Mouse (Mus musculus): Measurements from ENCODE around the gene Wdfy2.

The Wdfy2 gene

GRCm38 (mm10) chr14:62836926-62837640, 395 bp upstream of the Wdfy2 start:
- Histone ChIP-seq H3K4me1 (replicated peaks; ENCODE audit: low read depth, low read length) (peaks cover 25% of the 10 kb centered on the region), H3K36me3 (ENCODE audit: insufficient read depth, low read length) (no peaks in the 10 kb centered on the region), H3K27me3 (ENCODE audit: insufficient read depth, low read length) (no peaks in the 10 kb centered on the region), H3K4me3 (replicated peaks; ENCODE audit: low read length) (peak overlapping the region; percentile 79), H3K9me3 (ENCODE audit: low read length) (no peaks in the 10 kb centered on the region)
- no peak for TF ChIP-seq NANOG (IDR thresholded peaks at IDR 0.05; ENCODE audit: borderline replicate concordance, low read length)
- TF ChIP-seq CTCF (conservative IDR thresholded peaks at IDR 0.05; ENCODE audit: low read length) = peak; percentile 56
- TF ChIP-seq POU5F1 (IDR thresholded peaks at IDR 0.05; ENCODE audit: borderline replicate concordance, low read length) = no peak

- H3K27me3 ChIP-seq (ENCODE audit: insufficient read depth, low read length) = no peaks in the 10 kb centered on the region
- no peaks in the 10 kb centered on the region for H3K36me3 ChIP-seq (ENCODE audit: insufficient read depth, low read length)
- TF ChIP-seq POU5F1 (IDR thresholded peaks at IDR 0.05; ENCODE audit: borderline replicate concordance, low read length) = no peak
- TF ChIP-seq NANOG (IDR thresholded peaks at IDR 0.05; ENCODE audit: borderline replicate concordance, low read length) = no peak
- TF ChIP-seq CTCF (conservative IDR thresholded peaks at IDR 0.05; ENCODE audit: low read length) = no peak
- peak overlapping the region; percentile 99 for H3K4me3 ChIP-seq (replicated peaks; ENCODE audit: low read length)
- H3K9me3 ChIP-seq (ENCODE audit: low read length) = no peaks in the 10 kb centered on the region
- peaks cover 33% of the 10 kb centered on the region for H3K4me1 ChIP-seq (replicated peaks; ENCODE audit: low read depth, low read length)
Measured at GRCm38 (mm10) chr14:62838336-62838735, 858 bp downstream of the Wdfy2 start.

GRCm38 (mm10) chr14:62841726-62842125, 4.2 kb downstream of the Wdfy2 start:
- TF ChIP-seq POU5F1 (IDR thresholded peaks at IDR 0.05; ENCODE audit: borderline replicate concordance, low read length) (no peak), NANOG (IDR thresholded peaks at IDR 0.05; ENCODE audit: borderline replicate concordance, low read length) (no peak), CTCF (conservative IDR thresholded peaks at IDR 0.05; ENCODE audit: low read length) (no peak)
- Histone ChIP-seq H3K36me3 (ENCODE audit: insufficient read depth, low read length) (no peaks in the 10 kb centered on the region), H3K4me1 (replicated peaks; ENCODE audit: low read depth, low read length) (peaks cover 49% of the 10 kb centered on the region), H3K27me3 (ENCODE audit: insufficient read depth, low read length) (no peaks in the 10 kb centered on the region), H3K9me3 (ENCODE audit: low read length) (no peaks in the 10 kb centered on the region), H3K4me3 (replicated peaks; ENCODE audit: low read length) (no peak overlapping the region)

GRCm38 (mm10) chr14:62842495-62842894, 5.0 kb downstream of the Wdfy2 start:
- TF ChIP-seq POU5F1 (IDR thresholded peaks at IDR 0.05; ENCODE audit: borderline replicate concordance, low read length) = no peak
- TF ChIP-seq CTCF (conservative IDR thresholded peaks at IDR 0.05; ENCODE audit: low read length) = no peak
- TF ChIP-seq NANOG (IDR thresholded peaks at IDR 0.05; ENCODE audit: borderline replicate concordance, low read length) = no peak
- H3K27me3 ChIP-seq (ENCODE audit: insufficient read depth, low read length) = no peaks in the 10 kb centered on the region

DNA sequence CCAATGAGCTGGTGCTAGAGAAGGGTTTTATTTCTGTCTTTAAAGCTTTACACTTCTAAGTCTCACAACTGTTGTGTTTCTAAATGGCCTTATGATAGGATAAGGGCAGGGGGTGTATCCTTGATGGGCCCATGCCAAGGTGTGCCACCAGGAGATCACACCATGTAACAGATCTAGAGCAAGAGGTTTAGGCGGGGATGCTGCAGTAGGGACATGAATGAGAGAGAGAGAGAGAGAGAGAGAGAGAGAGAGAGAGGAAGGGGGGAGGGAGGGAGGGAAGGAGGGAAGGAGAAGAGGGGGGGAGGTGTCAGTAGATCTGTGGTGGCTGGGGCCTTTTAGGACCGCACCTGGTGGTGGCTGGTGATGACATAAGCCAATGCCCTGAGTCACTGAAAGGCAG, 5.5 kb downstream of the Wdfy2 start:
- H3K27me3 ChIP-seq (ENCODE audit: insufficient read depth, low read length) = no peaks in the 10 kb centered on the region
- H3K4me3 ChIP-seq (replicated peaks; ENCODE audit: low read length) = no peak overlapping the region
- TF ChIP-seq CTCF (conservative IDR thresholded peaks at IDR 0.05; ENCODE audit: low read length) (no peak), POU5F1 (IDR thresholded peaks at IDR 0.05; ENCODE audit: borderline replicate concordance, low read length) (no peak)
- H3K4me1 ChIP-seq (replicated peaks; ENCODE audit: low read depth, low read length) = peaks cover 46% of the 10 kb centered on the region
- no peaks in the 10 kb centered on the region for H3K36me3 ChIP-seq (ENCODE audit: insufficient read depth, low read length)
- no peaks in the 10 kb centered on the region for H3K9me3 ChIP-seq (ENCODE audit: low read length)

More at GRCm38 (mm10) chr14:62842495-62842894, 5.0 kb downstream of the Wdfy2 start:
- Histone ChIP-seq H3K9me3 (ENCODE audit: low read length) (no peaks in the 10 kb centered on the region), H3K36me3 (ENCODE audit: insufficient read depth, low read length) (no peaks in the 10 kb centered on the region), H3K4me1 (replicated peaks; ENCODE audit: low read depth, low read length) (peaks cover 46% of the 10 kb centered on the region), H3K4me3 (replicated peaks; ENCODE audit: low read length) (no peak overlapping the region)

DNA sequence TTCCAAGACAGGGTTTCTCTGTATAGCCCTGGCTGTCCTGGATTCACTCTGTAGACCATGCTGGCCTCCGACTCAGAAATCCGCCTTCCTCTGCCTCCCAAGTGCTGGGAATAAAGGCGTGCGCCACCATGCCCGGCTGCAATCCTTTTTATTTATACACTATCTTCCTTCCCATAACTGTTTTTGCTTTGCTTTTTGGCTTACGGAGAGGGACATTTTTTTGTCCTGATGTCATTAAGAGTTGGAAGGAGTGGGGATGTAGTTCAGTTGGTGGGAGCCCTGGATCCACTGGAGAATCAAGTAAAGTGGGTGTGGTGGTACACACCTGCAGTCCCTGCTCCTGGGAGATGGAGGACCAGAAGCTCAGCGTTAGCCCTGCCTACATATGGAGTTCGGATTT, 6.7 kb downstream of the Wdfy2 start:
- Histone ChIP-seq H3K9me3 (ENCODE audit: low read length) (no peaks in the 10 kb centered on the region), H3K4me3 (replicated peaks; ENCODE audit: low read length) (no peak overlapping the region), H3K4me1 (replicated peaks; ENCODE audit: low read depth, low read length) (peaks cover 36% of the 10 kb centered on the region), H3K27me3 (ENCODE audit: insufficient read depth, low read length) (no peaks in the 10 kb centered on the region), H3K36me3 (ENCODE audit: insufficient read depth, low read length) (no peaks in the 10 kb centered on the region)
- TF ChIP-seq NANOG (IDR thresholded peaks at IDR 0.05; ENCODE audit: borderline replicate concordance, low read length) (no peak), POU5F1 (IDR thresholded peaks at IDR 0.05; ENCODE audit: borderline replicate concordance, low read length) (no peak), CTCF (conservative IDR thresholded peaks at IDR 0.05; ENCODE audit: low read length) (no peak)

DNA sequence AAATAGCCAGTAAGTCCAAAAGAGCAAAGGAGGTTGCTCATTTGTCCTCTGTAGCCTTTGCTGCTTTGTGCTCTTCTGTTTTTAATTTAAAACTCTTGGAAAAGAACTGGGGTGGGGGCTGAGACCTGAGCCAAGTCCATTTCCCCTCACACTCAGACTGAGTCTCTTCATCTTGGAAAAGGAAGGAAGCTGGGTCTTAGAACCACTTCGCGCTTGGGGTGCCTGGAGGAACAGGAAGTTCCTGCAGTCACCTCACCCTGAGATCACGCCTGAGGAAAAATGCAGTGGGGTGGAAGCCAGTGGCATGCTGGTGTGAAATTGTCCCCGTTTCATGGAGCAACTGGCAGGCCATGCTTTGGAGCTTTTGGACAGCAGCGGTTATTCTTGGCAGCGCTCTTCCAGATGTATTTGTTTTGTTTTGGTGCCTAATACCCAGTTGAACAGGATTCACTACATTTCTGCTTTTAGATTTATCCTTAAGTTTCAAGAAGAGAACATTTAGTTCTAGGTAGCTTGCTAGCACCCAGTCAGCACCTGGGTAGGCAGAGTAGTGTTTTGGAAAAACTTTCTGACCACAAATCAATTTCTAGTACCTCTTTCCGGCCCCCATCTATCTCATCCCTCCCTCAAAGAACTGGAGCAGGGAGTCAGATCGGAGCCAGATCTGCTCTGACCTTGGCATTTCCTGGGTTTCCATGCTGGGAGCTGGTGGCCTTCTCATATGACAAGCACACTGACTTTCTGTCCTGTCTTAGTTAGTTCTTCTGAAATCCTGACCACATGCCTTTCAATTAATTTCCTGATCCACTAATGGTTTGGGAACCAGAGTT, 7.7 kb downstream of the Wdfy2 start:
- Histone ChIP-seq H3K27me3 (ENCODE audit: insufficient read depth, low read length) (no peaks in the 10 kb centered on the region), H3K36me3 (ENCODE audit: insufficient read depth, low read length) (no peaks in the 10 kb centered on the region), H3K4me1 (replicated peaks; ENCODE audit: low read depth, low read length) (peaks cover 36% of the 10 kb centered on the region), H3K9me3 (ENCODE audit: low read length) (no peaks in the 10 kb centered on the region), H3K4me3 (replicated peaks; ENCODE audit: low read length) (no peak overlapping the region)
- TF ChIP-seq CTCF (conservative IDR thresholded peaks at IDR 0.05; ENCODE audit: low read length) (no peak), NANOG (IDR thresholded peaks at IDR 0.05; ENCODE audit: borderline replicate concordance, low read length) (no peak), POU5F1 (IDR thresholded peaks at IDR 0.05; ENCODE audit: borderline replicate concordance, low read length) (no peak)

- Histone ChIP-seq H3K4me3 (replicated peaks; ENCODE audit: low read length) (no peak overlapping the region), H3K9me3 (ENCODE audit: low read length) (no peaks in the 10 kb centered on the region), H3K36me3 (ENCODE audit: insufficient read depth, low read length) (no peaks in the 10 kb centered on the region), H3K4me1 (replicated peaks; ENCODE audit: low read depth, low read length) (peaks cover 28% of the 10 kb centered on the region), H3K27me3 (ENCODE audit: insufficient read depth, low read length) (no peaks in the 10 kb centered on the region)
- no peak for TF ChIP-seq POU5F1 (IDR thresholded peaks at IDR 0.05; ENCODE audit: borderline replicate concordance, low read length)
- no peak for TF ChIP-seq NANOG (IDR thresholded peaks at IDR 0.05; ENCODE audit: borderline replicate concordance, low read length)
- no peak for TF ChIP-seq CTCF (conservative IDR thresholded peaks at IDR 0.05; ENCODE audit: low read length)
Measured at GRCm38 (mm10) chr14:62850980-62851379, 13.5 kb downstream of the Wdfy2 start.

Measured in E14TG2a.4 (cell line).